Mouse (Mus musculus) ES-Bruce4 (cell line): ENCODE measurements around the gene Arhgap15. TPM values are rescaled to one million over a fixed set of nuclear protein-coding genes. Genes with fewer than 3 reads are reported as not detected.

Experiments
- H3K27ac ChIP-seq: 2 replicates; pipeline ENCODE4 v1.5.1; 2012; ENCODE audit warnings: low read length, inconsistent platforms; ENCODE audit not compliant: insufficient read depth
- H3K27me3 ChIP-seq: 2 replicates; pipeline ENCODE4 v1.6.1; 2012; ENCODE audit warnings: mild to moderate bottlenecking, low read length, inconsistent platforms; ENCODE audit not compliant: control insufficient read depth, poor library complexity, insufficient read depth, severe bottlenecking
- H3K36me3 ChIP-seq: 2 replicates; pipeline ENCODE4 v1.6.1; 2012; ENCODE audit warnings: inconsistent platforms, mild to moderate bottlenecking, low read length, moderate library complexity; ENCODE audit not compliant: control insufficient read depth, poor library complexity, insufficient read depth, severe bottlenecking
- H3K4me1 ChIP-seq: one replicate; pipeline ENCODE4 v1.8.1; 2011; ENCODE audit warnings: low read length; ENCODE audit not compliant: control insufficient read depth, insufficient read depth
- H3K4me3 ChIP-seq: 2 replicates; pipeline ENCODE4 v1.5.1; 2011; ENCODE audit warnings: low read depth, mild to moderate bottlenecking, low read length
- H3K9ac ChIP-seq: 2 replicates; pipeline ENCODE4 v1.6.1; 2012; ENCODE audit warnings: low read depth, mild to moderate bottlenecking, inconsistent platforms; ENCODE audit not compliant: poor library complexity, severe bottlenecking
- H3K9me3 ChIP-seq: replicated peaks from 2 replicates; pipeline ENCODE4 v1.6.1; 2012; ENCODE audit warnings: mild to moderate bottlenecking, low read length, inconsistent platforms; ENCODE audit not compliant: control insufficient read depth, poor library complexity, insufficient read depth, severe bottlenecking
- CTCF ChIP-seq: IDR thresholded peaks from one replicate; pipeline ENCODE4 v1.8.1; 2011; ENCODE audit warnings: low read depth, low read length
- EP300 ChIP-seq: IDR thresholded peaks from 2 replicates; pipeline ENCODE4 v1.6.1; 2011; ENCODE audit warnings: low read depth, low read length; ENCODE audit not compliant: insufficient read depth
- POLR2A ChIP-seq: IDR thresholded peaks from one replicate; pipeline ENCODE4 v1.8.1; 2011; ENCODE audit warnings: low read length; ENCODE audit not compliant: insufficient read depth
- polyA plus RNA-seq: library from polyadenylated mRNA; stranded (reverse); fragments of >200 nt; gene quantifications from 2 replicates; pipeline ENCODE4 v1.2.4, GENCODE M21; 2011; ENCODE audit warnings: low read depth; ENCODE audit not compliant: missing spikeins, insufficient read depth, insufficient read length

Gene Arhgap15
- polyA plus RNA-seq, 1 experiment: not detected

- no peak overlapping the region for H3K27ac ChIP-seq
- H3K4me1 ChIP-seq: no peaks in the 10 kb centered on the region
- TF ChIP-seq EP300: no peak
- TF ChIP-seq CTCF: no peak
- no peak for TF ChIP-seq POLR2A
- no peak overlapping the region for H3K9ac ChIP-seq
- no peak overlapping the region for H3K4me3 ChIP-seq
- H3K9me3 ChIP-seq: no peaks in the 10 kb centered on the region
- no peaks in the 10 kb centered on the region for H3K27me3 ChIP-seq
- H3K36me3 ChIP-seq: no peaks in the 10 kb centered on the region
Measured at GRCm38 (mm10) chr2:44029865-44030264, 281.2 kb downstream of the Arhgap15 start.

- Histone ChIP-seq H3K4me1 (no peaks in the 10 kb centered on the region), H3K27ac (no peak overlapping the region), H3K27me3 (no peaks in the 10 kb centered on the region), H3K9ac (no peak overlapping the region), H3K9me3 (no peaks in the 10 kb centered on the region), H3K4me3 (no peak overlapping the region), H3K36me3 (no peaks in the 10 kb centered on the region)
- TF ChIP-seq EP300: no peak
- no peak for TF ChIP-seq CTCF
- TF ChIP-seq POLR2A: no peak
Measured at GRCm38 (mm10) chr2:44039522-44040203, 291.0 kb downstream of the Arhgap15 start.

- no peak overlapping the region for H3K9ac ChIP-seq
- no peaks in the 10 kb centered on the region for H3K36me3 ChIP-seq
- no peak overlapping the region for H3K4me3 ChIP-seq
- TF ChIP-seq POLR2A: no peak
- no peak for TF ChIP-seq CTCF
- no peak for TF ChIP-seq EP300
- no peaks in the 10 kb centered on the region for H3K4me1 ChIP-seq
- H3K9me3 ChIP-seq: no peaks in the 10 kb centered on the region
- no peak overlapping the region for H3K27ac ChIP-seq
- no peaks in the 10 kb centered on the region for H3K27me3 ChIP-seq
Measured at GRCm38 (mm10) chr2:44044088-44044487, 295.5 kb downstream of the Arhgap15 start.

- TF ChIP-seq CTCF: no peak
- no peak for TF ChIP-seq POLR2A
- no peak for TF ChIP-seq EP300
- H3K27me3 ChIP-seq: no peaks in the 10 kb centered on the region
- H3K4me1 ChIP-seq: no peaks in the 10 kb centered on the region
- H3K27ac ChIP-seq: no peak overlapping the region
- H3K9ac ChIP-seq: no peak overlapping the region
- H3K9me3 ChIP-seq: no peaks in the 10 kb centered on the region
- no peak overlapping the region for H3K4me3 ChIP-seq
- H3K36me3 ChIP-seq: no peaks in the 10 kb centered on the region
Measured at GRCm38 (mm10) chr2:44044634-44045033, 296.0 kb downstream of the Arhgap15 start.

GRCm38 (mm10) chr2:44045231-44045630 lies 296.6 kb downstream of the Arhgap15 start:
- no peak for TF ChIP-seq CTCF
- TF ChIP-seq EP300: no peak
- no peak for TF ChIP-seq POLR2A
- Histone ChIP-seq H3K27ac (no peak overlapping the region), H3K27me3 (no peaks in the 10 kb centered on the region), H3K9ac (no peak overlapping the region), H3K4me1 (no peaks in the 10 kb centered on the region), H3K9me3 (no peaks in the 10 kb centered on the region), H3K4me3 (no peak overlapping the region), H3K36me3 (no peaks in the 10 kb centered on the region)

GRCm38 (mm10) chr2:44060306-44060705 lies 311.7 kb downstream of the Arhgap15 start:
- no peak overlapping the region for H3K9ac ChIP-seq
- TF ChIP-seq CTCF (no peak), EP300 (no peak), POLR2A (no peak)
- H3K27ac ChIP-seq: no peak overlapping the region
- no peaks in the 10 kb centered on the region for H3K9me3 ChIP-seq
- no peaks in the 10 kb centered on the region for H3K27me3 ChIP-seq
- H3K4me3 ChIP-seq: no peak overlapping the region
- no peaks in the 10 kb centered on the region for H3K36me3 ChIP-seq
- no peaks in the 10 kb centered on the region for H3K4me1 ChIP-seq
